Mouse (Mus musculus) kidney, adult 2 months (tissue): ENCODE measurements around the gene Atp2c1.

Experiments
- CTCF ChIP-seq: fragments of 200-500 bp; conservative IDR thresholded peaks from 2 replicates; pipeline ENCODE4 v1.5.1; 2011; ENCODE audit warnings: low read depth, mild to moderate bottlenecking, control low read depth, low read length, moderate library complexity, mixed read lengths; ENCODE audit not compliant: insufficient read depth, insufficient read length
- POLR2A ChIP-seq: fragments of 200-500 bp; IDR thresholded peaks from one replicate; pipeline ENCODE4 v1.6.1; 2011; ENCODE audit warnings: low read depth, low read length, control low read depth

- TF ChIP-seq CTCF: no peak
- no peak for TF ChIP-seq POLR2A
These were observed 68.1 kb downstream of the Atp2c1 start for GRCm38 (mm10) chr9:105459032-105459431.
